Mouse (Mus musculus) bone marrow, adult 2 months (tissue): Measurements from ENCODE around the gene Lysmd1.

Experiments used
- CTCF ChIP-seq: fragments of 200-500 bp; IDR thresholded peaks from 2 replicates; pipeline ENCODE4 v1.5.1; 2011; ENCODE audit warnings: low read length, control low read depth; ENCODE audit not compliant: control insufficient read depth, insufficient read depth
- POLR2A ChIP-seq: fragments of 200-500 bp; IDR thresholded peaks from 2 replicates; pipeline ENCODE4 v1.6.1; 2011; ENCODE audit warnings: low read depth, mild to moderate bottlenecking, control low read depth, low read length, borderline replicate concordance; ENCODE audit not compliant: control insufficient read depth

DNA sequence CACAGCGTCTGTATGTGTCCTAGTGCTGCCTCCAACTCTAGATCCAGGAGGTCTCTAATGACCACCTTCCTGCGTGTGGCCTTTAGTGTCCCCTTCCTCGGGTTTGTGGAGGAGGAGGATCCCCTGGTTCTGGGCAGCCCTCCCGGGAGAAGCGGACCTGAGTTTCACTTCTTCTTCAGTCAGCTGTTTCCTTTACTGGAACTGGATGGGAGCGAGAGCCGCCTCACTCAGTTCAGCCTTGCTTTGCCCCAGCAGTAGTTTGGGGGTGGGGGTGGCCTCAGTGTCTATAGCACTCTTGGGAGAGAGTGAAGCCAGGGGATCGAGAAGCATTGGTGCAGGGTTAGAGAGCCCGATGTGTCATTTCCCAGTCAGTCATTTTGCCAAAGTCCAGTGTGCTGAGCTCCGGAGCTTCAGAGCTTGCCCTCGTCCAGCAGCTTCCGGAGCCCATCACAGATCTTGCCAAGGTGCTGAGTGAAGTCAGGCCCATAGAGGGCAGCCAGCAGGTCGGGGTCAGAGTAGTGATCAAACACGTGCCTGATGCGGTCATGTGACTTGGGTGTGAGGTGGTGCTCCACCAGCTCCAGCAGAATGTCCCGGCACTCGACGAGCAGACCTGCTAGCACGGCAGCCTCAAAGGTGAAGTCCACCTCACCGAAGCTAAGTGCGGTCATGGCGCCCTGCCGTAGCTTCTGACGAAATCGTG is 5.8 kb downstream of the Lysmd1 start:
- TF ChIP-seq CTCF (no peak), POLR2A (no peak)
